Mouse (Mus musculus) spleen, adult 12 weeks (tissue): Measurements from ENCODE around the gene Rhox12.

Source experiments
- DNase-seq: peaks from one replicate; pipeline ENCODE4 v3.0.0; 2022; ENCODE audit warnings: low spot score

Gene Rhox12

DNA sequence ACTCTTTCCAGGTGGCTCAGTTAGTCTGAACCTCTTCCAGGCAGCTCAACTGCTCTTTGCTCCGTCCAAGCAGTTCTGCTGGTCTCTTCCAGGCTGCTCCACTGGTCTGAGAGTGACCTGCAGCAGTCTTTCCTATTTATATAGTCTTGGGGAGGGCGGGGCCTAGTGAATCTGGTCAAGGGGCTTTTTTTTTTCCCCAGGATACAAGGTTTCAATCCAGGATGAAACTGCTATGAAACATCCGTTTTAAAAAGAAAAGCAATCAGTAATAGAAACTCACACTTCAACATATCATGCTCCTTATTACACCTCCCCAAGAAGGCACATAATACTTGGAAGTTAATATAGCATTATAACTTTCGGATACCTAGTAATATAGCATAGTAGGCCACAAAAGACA is at the start of gene Rhox12:
Gene Rhox12 (minus strand): TSS at position 101 of the 400 bp plus-strand sequence.
- DNase-seq, result no peak

DNA sequence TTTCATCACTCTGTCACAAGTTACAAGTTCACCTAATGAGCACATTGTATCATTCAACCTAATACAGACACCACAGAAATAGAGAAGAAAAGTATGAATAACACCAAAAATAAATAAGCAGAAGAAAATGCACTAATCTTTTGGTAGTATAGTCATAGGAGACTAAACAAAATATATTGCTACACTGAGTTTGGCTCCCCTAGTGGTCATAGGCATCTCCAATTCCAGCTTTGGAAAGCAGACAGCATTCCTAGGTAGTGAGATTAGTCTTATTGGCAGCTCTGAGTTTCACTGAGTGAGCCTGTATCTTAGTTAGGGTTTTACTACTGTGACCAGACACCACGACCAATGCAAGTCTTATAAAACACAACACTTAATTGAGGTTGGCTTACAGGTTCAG is 48.4 kb upstream of the Rhox12 start:
- no peak for DNase-seq

DNA sequence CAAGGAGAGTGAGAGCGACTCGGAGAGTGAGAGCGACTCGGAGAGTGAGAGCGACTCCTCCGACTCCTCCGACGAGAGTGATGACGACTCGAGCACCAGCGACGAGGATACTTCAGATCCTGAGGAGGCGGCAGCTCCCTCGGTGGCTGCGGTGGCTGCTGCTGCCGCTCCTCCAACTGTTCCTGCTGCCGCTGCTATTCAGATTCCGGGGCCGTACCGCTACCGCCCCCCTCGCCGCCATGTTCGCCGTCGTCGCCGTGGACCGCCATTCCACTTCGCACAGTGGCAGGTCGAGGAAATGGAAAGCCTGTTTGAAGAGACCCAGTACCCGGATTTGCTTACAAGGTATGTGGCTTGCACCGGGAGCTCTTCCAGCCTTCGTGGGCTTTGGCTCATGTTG is 10.8 kb upstream of the Rhox12 start:
- DNase-seq, result no peak

DNA sequence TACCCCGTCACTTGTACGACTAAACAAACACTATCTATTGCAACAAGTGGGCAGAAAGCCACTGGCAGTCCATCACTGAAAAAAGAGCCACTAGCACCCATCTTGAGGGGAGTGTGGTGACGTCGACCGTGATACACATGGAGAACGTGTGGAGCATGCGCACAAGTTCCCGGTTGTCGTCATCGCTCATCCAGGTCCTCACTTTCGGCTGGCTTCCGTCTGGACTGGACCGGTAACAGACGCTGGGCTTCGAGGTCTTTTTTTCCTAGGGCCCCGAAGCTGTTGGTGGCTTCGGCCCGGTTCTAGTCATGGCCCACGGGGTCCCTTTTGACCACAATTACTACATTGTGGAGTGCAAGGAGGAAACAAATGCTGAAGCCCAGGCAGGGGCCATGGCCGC is 10.3 kb upstream of the Rhox12 start, which contains the start of gene Rhox13:
Gene Rhox13 (plus strand): TSS at position 238 of the 400 bp plus-strand sequence.
- DNase-seq, result no peak

DNA sequence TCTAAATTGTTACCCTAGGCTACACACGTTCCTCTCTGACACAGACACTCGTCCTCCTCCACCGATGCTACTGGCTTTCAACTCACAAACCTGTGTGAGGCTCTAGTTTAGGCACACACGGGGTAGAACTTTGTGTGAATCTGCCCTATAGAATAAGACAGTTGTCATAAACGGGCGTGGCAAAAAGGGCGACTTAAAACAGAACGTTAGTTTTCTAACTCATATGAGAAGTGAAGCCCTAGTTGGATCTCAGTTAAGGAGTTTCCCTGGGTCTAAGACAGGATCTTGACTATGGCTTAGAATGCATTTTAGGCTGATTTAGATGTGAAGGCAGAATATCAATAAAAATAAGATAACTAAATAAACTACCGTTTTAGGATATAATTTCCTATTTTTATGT is 25.7 kb downstream of the Rhox12 start, which contains the start of gene Rhox11:
Gene Rhox11 (minus strand): TSS at position 101 of the 400 bp plus-strand sequence.
- no peak for DNase-seq

DNA sequence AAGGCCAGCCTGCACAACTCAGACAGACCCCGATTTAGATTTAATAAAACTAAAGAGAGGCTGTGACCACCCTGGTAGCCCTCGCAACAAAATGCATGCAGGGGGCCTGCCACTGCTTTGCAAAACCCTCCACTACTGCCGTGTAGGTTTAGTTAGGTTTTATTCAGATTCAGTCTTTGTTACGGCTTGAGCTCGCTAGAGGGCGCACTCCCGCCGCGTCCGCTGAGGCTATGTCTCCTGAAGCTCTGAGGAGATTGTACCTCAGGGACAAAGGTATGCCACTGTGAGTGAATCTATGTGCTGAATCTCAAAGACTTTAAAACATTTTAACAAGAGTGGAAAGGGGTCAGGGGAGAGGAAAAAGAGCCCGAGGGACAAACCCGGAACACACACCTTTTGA is 26.5 kb downstream of the Rhox12 start:
- DNase-seq, result no peak

DNA sequence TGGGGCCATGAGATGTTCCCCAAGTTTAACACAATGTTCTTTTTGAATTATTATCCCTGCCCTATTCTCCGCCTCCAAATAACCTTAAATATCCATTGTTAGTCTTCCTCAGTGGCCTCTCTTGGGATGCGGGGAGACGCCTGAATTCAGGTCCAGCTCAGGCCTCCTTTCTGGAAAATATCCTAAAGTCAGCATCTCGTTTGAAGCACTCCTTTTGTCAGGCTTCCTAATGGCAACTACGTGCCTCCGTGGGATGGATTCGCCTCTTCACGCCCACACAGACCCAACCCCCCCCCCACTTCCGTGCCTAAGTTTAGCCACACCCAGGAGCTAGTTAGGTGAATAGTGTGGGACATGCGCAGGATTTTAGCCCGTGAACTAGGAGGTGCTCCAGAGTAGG is 44.5 kb downstream of the Rhox12 start, which contains the start of gene Rhox10:
Gene Rhox10 (plus strand): TSS at position 301 of the 400 bp plus-strand sequence.
- no peak for DNase-seq

DNA sequence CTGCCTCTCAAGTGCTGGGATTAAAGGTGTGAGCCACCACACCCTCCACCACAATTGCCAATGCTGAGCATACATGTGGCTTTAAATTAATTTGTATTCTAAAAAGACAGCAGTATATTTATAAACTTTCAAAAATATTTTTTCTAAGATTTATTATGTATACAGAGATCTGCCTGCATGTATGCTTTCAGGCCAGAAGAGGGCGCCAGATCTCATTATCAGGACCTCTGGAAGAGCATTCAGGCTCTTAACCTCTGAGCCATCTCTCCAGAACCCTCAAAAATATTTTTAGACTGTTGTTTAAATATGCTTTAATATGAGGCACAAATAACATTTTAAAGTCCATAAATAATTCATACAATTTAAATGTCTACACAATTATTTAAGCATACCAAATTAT is 49.2 kb downstream of the Rhox12 start:
- DNase-seq, result no peak
